Mouse (Mus musculus) left cerebral cortex, postnatal 14 days (tissue): Measurements from ENCODE around the gene Mrpl28. TPM values are rescaled to one million over a fixed set of nuclear protein-coding genes. Genes with fewer than 3 reads are reported as not detected.
"Not testable (repeated sequence)": the region's sequence is repeated elsewhere in the genome, so short reads cannot be mapped to it uniquely, and the experiment has no call there.

ENCODE experiments used
- DNase-seq, 2 experiments: peaks; one replicate each; pipeline ENCODE4 v3.0.0; 2021 to 2022; ENCODE audit warnings: low spot score in 2 of 2, mixed read lengths in 1 of 2
- intact Hi-C: fragments of 180-260 bp; cut with DNase I; formaldehyde crosslinking; loops from one replicate; pipeline ENCODE4 v1.15.1; 2025
- total RNA-seq, 2 experiments: library from RNA; stranded (reverse); gene quantifications; 2 replicates each; pipeline ENCODE4 v1.2.3; 2021

The Mrpl28 gene
- total RNA-seq, 2 experiments from 2014 or later: 70.1 to 70.5 TPM

DNA sequence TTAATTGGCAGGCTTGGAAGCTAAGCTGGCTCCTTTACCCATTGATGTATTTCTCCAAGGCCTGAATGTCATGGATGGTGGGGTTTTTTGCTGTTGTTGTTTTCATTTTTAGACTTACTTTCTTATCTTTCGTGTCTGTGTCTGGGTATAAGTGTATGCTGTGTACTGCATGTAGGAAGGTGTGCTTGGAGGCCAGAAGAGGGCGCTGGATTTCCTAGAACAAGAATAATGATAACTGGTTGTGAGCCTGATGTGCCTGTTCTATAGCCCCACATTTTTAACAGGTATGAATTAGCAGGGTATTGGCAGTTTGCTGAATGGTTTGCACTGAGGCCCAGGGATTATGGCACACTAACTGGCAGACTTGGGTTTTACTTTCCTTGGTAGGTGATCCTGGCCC is 25.8 kb downstream of the Mrpl28 start:
- DNase-seq: no peak
- intact Hi-C loops: no loop called here

DNA sequence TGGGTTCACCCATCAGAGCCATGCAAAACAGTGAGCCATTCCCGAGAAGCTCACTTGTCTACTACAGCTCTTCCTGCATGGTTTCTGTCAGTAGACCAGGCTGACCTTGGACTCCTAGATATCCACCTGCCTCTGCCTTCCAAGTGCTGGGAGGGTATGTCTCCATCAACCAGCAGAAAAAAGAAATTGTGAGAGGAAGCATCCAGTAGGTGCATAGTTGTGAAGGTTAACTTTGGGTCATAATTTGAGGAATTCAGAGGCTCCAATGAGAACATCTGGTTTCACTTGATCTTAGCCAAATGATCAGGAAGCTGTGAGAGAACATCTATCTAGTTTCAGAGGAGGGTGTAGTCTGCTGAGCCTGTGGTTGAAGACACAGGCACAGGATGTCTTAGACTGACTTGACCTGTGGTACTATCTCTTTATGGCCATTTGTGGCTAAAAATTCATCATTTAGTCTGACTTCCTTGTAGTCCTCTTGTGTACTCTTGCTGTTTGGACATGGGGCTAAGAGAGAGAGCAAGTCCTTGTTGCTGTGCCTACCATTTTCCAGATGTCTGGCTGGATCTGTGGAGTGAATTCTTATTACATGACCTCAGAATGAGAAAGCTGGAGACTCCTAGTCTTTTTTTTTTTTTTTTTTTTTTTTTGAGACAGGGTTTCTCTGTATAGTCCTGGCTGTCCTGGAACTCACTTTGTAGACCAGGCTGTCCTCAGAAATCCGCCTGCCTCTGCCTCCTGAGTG is 28.8 kb downstream of the Mrpl28 start:
- DNase-seq: no peak
- intact Hi-C loops: no loop called here

DNA sequence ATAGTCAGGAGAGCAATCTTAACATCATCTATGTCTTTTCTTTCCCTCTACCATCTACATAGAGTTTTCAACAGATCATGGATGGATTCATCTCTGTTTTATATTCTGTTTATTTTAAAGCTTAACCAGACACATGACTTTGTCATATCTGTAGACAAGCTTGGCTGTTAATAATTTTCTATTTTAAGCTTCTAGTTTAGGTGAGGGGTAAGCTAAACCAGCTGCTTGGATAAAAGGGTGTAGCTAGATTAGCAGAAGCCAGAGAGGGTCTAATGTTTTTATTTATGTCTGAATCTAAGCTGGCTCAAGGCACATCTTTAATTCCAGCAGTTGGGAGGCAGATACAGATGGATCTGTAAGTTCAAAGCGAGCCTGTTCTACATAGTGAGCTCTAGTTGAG is 39.4 kb downstream of the Mrpl28 start:
- intact Hi-C loops: no loop called here
- no peak for DNase-seq

- DNase-seq: no peak
- intact Hi-C loops: no loop called here
Observed at GRCm38 (mm10) chr17:26168039-26168438, 44.7 kb downstream of the Mrpl28 start.

GRCm38 (mm10) chr17:26175248-26175647 is 51.9 kb downstream of the Mrpl28 start:
- intact Hi-C loops, DNase-seq: not testable (repeated sequence)

Other genes with a start within 250 kb of the Mrpl28 start
- 10 to 100 TPM; 37.6 to 40.3 TPM for gene Mettl26, start 248.4 kb upstream of the Mrpl28 start, total RNA-seq
- 1 to 10 TPM; 1.1 to 1.8 TPM for gene Wfikkn1, start 242.6 kb upstream of the Mrpl28 start, total RNA-seq
- 10 to 100 TPM; 53.7 to 57.3 TPM for gene Rab40c, start 203.8 kb upstream of the Mrpl28 start, total RNA-seq
- gene Pigq, start 178.6 kb upstream of the Mrpl28 start, total RNA-seq: 100 to 1,000 TPM; 138 to 145 TPM
- not detected for gene Nhlrc4, start 178.5 kb upstream of the Mrpl28 start, total RNA-seq
- under 1 TPM in 1 of 2 experiments, not detected in 1; 0.13 TPM for gene A930017K11Rik, start 170.9 kb upstream of the Mrpl28 start, total RNA-seq
- 10 to 100 TPM; 46.5 to 50.0 TPM for gene Capn15, start 137.7 kb upstream of the Mrpl28 start, total RNA-seq
- 10 to 100 TPM; 80.5 to 85.2 TPM for gene Rab11fip3, start 53.9 kb upstream of the Mrpl28 start, total RNA-seq
- 10 to 100 TPM; 24.3 to 26.3 TPM for gene Decr2, start 33.2 kb upstream of the Mrpl28 start, total RNA-seq
- 1 to 10 TPM; 2.6 to 3.4 TPM for gene Nme4, start 27.9 kb upstream of the Mrpl28 start, total RNA-seq
- gene Tmem8, start 10.2 kb upstream of the Mrpl28 start, total RNA-seq: 10 to 100 TPM in 1 of 2 experiments, 1 to 10 TPM in 1; 9.7 to 12.3 TPM
- gene Axin1, start 15.2 kb downstream of the Mrpl28 start, total RNA-seq: 10 to 100 TPM; 21.2 to 23.3 TPM
- gene Pdia2, start 75.6 kb downstream of the Mrpl28 start, total RNA-seq: under 1 TPM; 0.33 to 0.53 TPM
- 10 to 100 TPM; 56.1 to 56.2 TPM for gene Rgs11, start 79.5 kb downstream of the Mrpl28 start, total RNA-seq
- 100 to 1,000 TPM; 170 TPM for gene Arhgdig, start 84.3 kb downstream of the Mrpl28 start, total RNA-seq
- gene Fam234a, start 120.7 kb downstream of the Mrpl28 start, total RNA-seq: 10 to 100 TPM; 15.7 to 18.4 TPM
- 10 to 100 TPM; 80.2 to 81.5 TPM for gene Luc7l, start 129.4 kb downstream of the Mrpl28 start, total RNA-seq